Mouse (Mus musculus): Measurements from ENCODE around the gene Ptprk. TPM values are rescaled to one million over a fixed set of nuclear protein-coding genes. Genes with fewer than 3 reads are reported as not detected.

The Ptprk gene
- total and polyA plus RNA-seq, 2 experiments from 2014 or later: 25.4 to 43.4 TPM

GRCm38 (mm10) chr10:28493271-28493861, 418.7 kb downstream of the Ptprk start:
- Histone ChIP-seq H3K4me2 (ENCODE audit: low read depth, low read length, poor library complexity, severe bottlenecking) (peak overlapping the region; percentile 39), H3K9me3 (ENCODE audit: low read length) (no peaks in the 10 kb centered on the region), H3K27me3 (ENCODE audit: insufficient read depth, low read length) (no peaks in the 10 kb centered on the region), H3K9ac (replicated peaks; ENCODE audit: low read length, poor library complexity, severe bottlenecking) (no peak overlapping the region), H3K4me3 (ENCODE audit: low read depth, low read length) (peak overlapping the region; percentile 13; the same call in 1 of the 2 replicates), H3K36me3 (ENCODE audit: insufficient read depth, low read length) (no peaks in the 10 kb centered on the region), H3K27ac (ENCODE audit: low read depth, low read length) (peak overlapping the region; percentile 48; the same call in 1 of the 2 replicates), H3K4me1 (ENCODE audit: insufficient read depth, low read length) (no peaks in the 10 kb centered on the region)
- peak; percentile 87 for ATAC-seq (ENCODE audit: low FRiP score)
- peak; percentile 83 for DNase-seq (ENCODE audit: low spot score)
- WGBS: 12% methylated on average over 7 of the region's 7 CpGs
- no peak for TF ChIP-seq CTCF (IDR thresholded peaks at IDR 0.05)

- no peaks in the 10 kb centered on the region for H3K4me1 ChIP-seq (ENCODE audit: insufficient read depth, low read length)
- no peaks in the 10 kb centered on the region for H3K27me3 ChIP-seq (ENCODE audit: insufficient read depth, low read length)
- no peak for TF ChIP-seq CTCF (IDR thresholded peaks at IDR 0.05)
- no peaks in the 10 kb centered on the region for H3K36me3 ChIP-seq (ENCODE audit: insufficient read depth, low read length)
- DNase-seq (ENCODE audit: low spot score) (no peak), ATAC-seq (ENCODE audit: low FRiP score) (no peak)
- H3K9me3 ChIP-seq (ENCODE audit: low read length): no peaks in the 10 kb centered on the region
- WGBS: 90% methylated on average over 1 of the region's 1 CpGs
- no peak overlapping the region for H3K9ac ChIP-seq (replicated peaks; ENCODE audit: low read length, poor library complexity, severe bottlenecking)
- H3K27ac ChIP-seq (ENCODE audit: low read depth, low read length): no peak overlapping the region
- H3K4me2 ChIP-seq (ENCODE audit: low read depth, low read length, poor library complexity, severe bottlenecking): no peak overlapping the region
- H3K4me3 ChIP-seq (ENCODE audit: low read depth, low read length): no peak overlapping the region
Observed at GRCm38 (mm10) chr10:28497791-28498190, 423.2 kb downstream of the Ptprk start.

- no peak overlapping the region for H3K9ac ChIP-seq (replicated peaks; ENCODE audit: low read length, poor library complexity, severe bottlenecking)
- H3K36me3 ChIP-seq (ENCODE audit: insufficient read depth, low read length): no peaks in the 10 kb centered on the region
- ATAC-seq (ENCODE audit: low FRiP score) (no peak), DNase-seq (ENCODE audit: low spot score) (no peak)
- H3K4me1 ChIP-seq (ENCODE audit: insufficient read depth, low read length): no peaks in the 10 kb centered on the region
- 63% methylated on average over 3 of the region's 3 CpGs for WGBS
- H3K4me2 ChIP-seq (ENCODE audit: low read depth, low read length, poor library complexity, severe bottlenecking): no peak overlapping the region
- no peaks in the 10 kb centered on the region for H3K9me3 ChIP-seq (ENCODE audit: low read length)
- no peak overlapping the region for H3K27ac ChIP-seq (ENCODE audit: low read depth, low read length)
- no peaks in the 10 kb centered on the region for H3K27me3 ChIP-seq (ENCODE audit: insufficient read depth, low read length)
- no peak for TF ChIP-seq CTCF (IDR thresholded peaks at IDR 0.05)
- H3K4me3 ChIP-seq (ENCODE audit: low read depth, low read length): no peak overlapping the region
Observed at GRCm38 (mm10) chr10:28498504-28498903, 423.9 kb downstream of the Ptprk start.

- no peaks in the 10 kb centered on the region for H3K27me3 ChIP-seq (ENCODE audit: insufficient read depth, low read length)
- H3K36me3 ChIP-seq (ENCODE audit: insufficient read depth, low read length): no peaks in the 10 kb centered on the region
- no peaks in the 10 kb centered on the region for H3K4me1 ChIP-seq (ENCODE audit: insufficient read depth, low read length)
- H3K4me3 ChIP-seq (ENCODE audit: low read depth, low read length): no peak overlapping the region
- no peak overlapping the region for H3K9ac ChIP-seq (replicated peaks; ENCODE audit: low read length, poor library complexity, severe bottlenecking)
- 91% methylated on average over 2 of the region's 2 CpGs for WGBS
- H3K9me3 ChIP-seq (ENCODE audit: low read length): no peaks in the 10 kb centered on the region
- H3K4me2 ChIP-seq (ENCODE audit: low read depth, low read length, poor library complexity, severe bottlenecking): no peak overlapping the region
- TF ChIP-seq CTCF (IDR thresholded peaks at IDR 0.05): no peak
- DNase-seq (ENCODE audit: low spot score) (no peak), ATAC-seq (ENCODE audit: low FRiP score) (no peak)
- no peak overlapping the region for H3K27ac ChIP-seq (ENCODE audit: low read depth, low read length)
Observed at GRCm38 (mm10) chr10:28513601-28514000, 439.0 kb downstream of the Ptprk start.

- no peak overlapping the region for H3K4me2 ChIP-seq (ENCODE audit: low read depth, low read length, poor library complexity, severe bottlenecking)
- no peaks in the 10 kb centered on the region for H3K4me1 ChIP-seq (ENCODE audit: insufficient read depth, low read length)
- no peaks in the 10 kb centered on the region for H3K36me3 ChIP-seq (ENCODE audit: insufficient read depth, low read length)
- TF ChIP-seq CTCF (IDR thresholded peaks at IDR 0.05): no peak
- H3K4me3 ChIP-seq (ENCODE audit: low read depth, low read length): no peak overlapping the region
- no peaks in the 10 kb centered on the region for H3K9me3 ChIP-seq (ENCODE audit: low read length)
- no peaks in the 10 kb centered on the region for H3K27me3 ChIP-seq (ENCODE audit: insufficient read depth, low read length)
- no peak overlapping the region for H3K9ac ChIP-seq (replicated peaks; ENCODE audit: low read length, poor library complexity, severe bottlenecking)
- 94% methylated on average over 5 of the region's 5 CpGs for WGBS
- DNase-seq (ENCODE audit: low spot score): no peak
- no peak overlapping the region for H3K27ac ChIP-seq (ENCODE audit: low read depth, low read length)
- no peak for ATAC-seq (ENCODE audit: low FRiP score)
Observed at GRCm38 (mm10) chr10:28516147-28516546, 441.5 kb downstream of the Ptprk start.

- no peak for DNase-seq (ENCODE audit: low spot score)
- Histone ChIP-seq H3K4me2 (ENCODE audit: low read depth, low read length, poor library complexity, severe bottlenecking) (no peak overlapping the region), H3K9me3 (ENCODE audit: low read length) (no peaks in the 10 kb centered on the region), H3K27me3 (ENCODE audit: insufficient read depth, low read length) (no peaks in the 10 kb centered on the region), H3K36me3 (ENCODE audit: insufficient read depth, low read length) (no peaks in the 10 kb centered on the region), H3K4me1 (ENCODE audit: insufficient read depth, low read length) (no peaks in the 10 kb centered on the region), H3K27ac (ENCODE audit: low read depth, low read length) (no peak overlapping the region), H3K4me3 (ENCODE audit: low read depth, low read length) (no peak overlapping the region), H3K9ac (replicated peaks; ENCODE audit: low read length, poor library complexity, severe bottlenecking) (no peak overlapping the region)
- 85% methylated on average over 3 of the region's 3 CpGs for WGBS
- no peak for TF ChIP-seq CTCF (IDR thresholded peaks at IDR 0.05)
- ATAC-seq (ENCODE audit: low FRiP score): no peak
Observed at GRCm38 (mm10) chr10:28518297-28518696, 443.7 kb downstream of the Ptprk start.
